15 mouse cellular contexts compared by ENCODE assay signal in the genomic region with DNA sequence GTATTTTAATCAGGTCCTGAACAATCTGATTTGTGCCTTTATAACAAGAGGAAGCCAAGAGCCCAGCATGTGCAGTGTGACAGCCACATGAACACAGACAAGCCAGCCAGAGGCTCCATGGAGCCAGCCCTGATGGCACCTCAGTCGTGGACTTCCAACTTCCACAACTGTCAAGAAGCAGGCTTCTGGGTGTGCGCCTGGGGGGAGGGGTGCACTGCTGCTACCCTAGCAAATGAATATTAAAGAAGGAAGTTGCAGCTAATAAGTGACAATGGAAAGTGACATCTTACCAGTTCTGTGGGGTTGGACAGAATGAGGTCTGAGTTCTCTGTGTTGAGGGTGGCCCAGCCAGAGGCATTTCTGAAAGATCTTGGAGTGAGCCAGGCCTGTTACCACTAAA. TPM values are rescaled to one million over a fixed set of nuclear protein-coding genes. Genes with fewer than 3 reads are reported as not detected.
DNase-seq lines count a peak whose midpoint lies in the region; ATAC-seq and TF ChIP-seq lines count a peak whose summit lies in the region.
"Had no signal": no experiment of that assay in that cellular context is flagged by ENCODE, and none has a peak within 500 bp of the region (broad histone marks: within the 10 kb centered on the region; RNA-seq: fewer than 3 reads in every experiment).

No protein-coding gene starts in this region.

- H3K9me3 ChIP-seq in limb, embryonic 15.5 days = no peaks in the 10 kb centered on the region
- no peaks in the 10 kb centered on the region for H3K9me3 ChIP-seq in limb, embryonic 10.5 days (replicated peaks)

- ATAC-seq in limb, embryonic 15.5 days (ENCODE audit: insufficient number of reproducible peaks, low FRiP score, low TSS enrichment, low read depth) = no peak
- ATAC-seq in megakaryocyte, adult 5-6 weeks (ENCODE audit: poor library complexity, severe bottlenecking) = peak; percentile 67
- ATAC-seq: forebrain, embryonic 13.5 days; hindbrain, postnatal 0 days; Patski had no signal

- no peak overlapping the region for H3K4me3 ChIP-seq in gastrocnemius, adult 2 months
- H3K4me3 ChIP-seq in limb, embryonic 15.5 days = no peak overlapping the region
- H3K4me3 ChIP-seq in limb, embryonic 10.5 days = no peak overlapping the region
- H3K4me3 ChIP-seq: forebrain, embryonic 13.5 days had no signal

- H3K4me1 ChIP-seq in limb, embryonic 15.5 days = peaks cover 37% of the 10 kb centered on the region
- peaks cover 11% of the 10 kb centered on the region for H3K4me1 ChIP-seq in limb, embryonic 10.5 days

- H3K27ac ChIP-seq in gastrocnemius, adult 2 months = peak overlapping the region; percentile 31; the same call in 1 of the 2 replicates
- peak overlapping the region; percentile 47 for H3K27ac ChIP-seq in limb, embryonic 15.5 days
- H3K27ac ChIP-seq in limb, embryonic 10.5 days = no peak overlapping the region
- H3K27ac ChIP-seq: forebrain, embryonic 13.5 days; hindbrain, postnatal 0 days had no signal

- H3K4me2 ChIP-seq in limb, embryonic 15.5 days = no peak overlapping the region
- H3K4me2 ChIP-seq: forebrain, embryonic 13.5 days; liver, embryonic 11.5 days had no signal

- WGBS in limb, embryonic 15.5 days = 65% methylated on average over 2 of the region's 2 CpGs
- WGBS in limb, embryonic 10.5 days = 82% methylated on average over 2 of the region's 2 CpGs

- no peaks in the 10 kb centered on the region for H3K27me3 ChIP-seq in limb, embryonic 15.5 days
- H3K27me3 ChIP-seq in limb, embryonic 10.5 days (ENCODE audit: low read depth, poor library complexity, severe bottlenecking) = no peaks in the 10 kb centered on the region
- H3K27me3 ChIP-seq: forebrain, embryonic 13.5 days; Patski had no signal

- no peaks in the 10 kb centered on the region for H3K36me3 ChIP-seq in limb, embryonic 15.5 days
- H3K36me3 ChIP-seq in limb, embryonic 10.5 days = no peaks in the 10 kb centered on the region

- no peak overlapping the region for H3K9ac ChIP-seq in limb, embryonic 15.5 days
- H3K9ac ChIP-seq: forebrain, embryonic 13.5 days had no signal

- no peak for TF ChIP-seq CTCF in gastrocnemius, adult 2 months (IDR thresholded peaks at IDR 0.05)

- intact Hi-C loops in gastrocnemius, adult 2 months (cut with DNase I) = no loop called here

- no peak for DNase-seq in gastrocnemius, adult 2 months
- DNase-seq in gastrocnemius, adult 18-20 months (ENCODE audit: low spot score) = no peak
- no peak for DNase-seq in limb, embryonic 10.5 days (ENCODE audit: low spot score)
- peak; percentile 56 for DNase-seq in MEL-GATA-1-ER (ENCODE audit: extremely low read depth, low read depth)
- no peak for DNase-seq in layer of hippocampus, adult 9-11 months
- DNase-seq in right cerebral cortex, postnatal 14 days = no peak
- DNase-seq: cerebellum, postnatal 36 days; kidney, adult 18-20 months; thymus, postnatal 14 days had no signal

RNA-seq across cellular contexts. Expression of a gene that starts 49.6 kb away (rescaled TPM):
- 10 to 100 TPM; 33.1 to 33.8 TPM for total RNA-seq in gastrocnemius, adult 2 months (2021)
- total RNA-seq in gastrocnemius, adult 18-20 months (2021) = 10 to 100 TPM; 34.0 to 37.1 TPM
- 32.1 and 40.9 TPM in 2 replicates for polyA plus RNA-seq in limb, embryonic 15.5 days (2015; fragmentation: Nextera tagmentation; extraction: Ambion mirVana)
- polyA plus RNA-seq in limb, embryonic 10.5 days (2016; fragmentation: Nextera tagmentation; extraction: Ambion mirVana) = 45.5 and 57.1 TPM in 2 replicates
- 8.8 and 13.9 TPM in 2 replicates for total RNA-seq in megakaryocyte, adult 5-6 weeks (2015)
- total RNA-seq in megakaryocyte, adult 5-6 weeks (2017) = 14.9 and 24.4 TPM in 2 replicates

RNA-seq across cellular contexts. Expression of a gene that starts 58.8 kb away (rescaled TPM):
- total RNA-seq in gastrocnemius, adult 2 months (2021) = under 1 TPM; 0.10 to 0.56 TPM
- total RNA-seq in gastrocnemius, adult 18-20 months (2021) = under 1 TPM; 0.26 to 0.59 TPM
- 1.2 and 2.1 TPM in 2 replicates for polyA plus RNA-seq in limb, embryonic 15.5 days (2015; fragmentation: Nextera tagmentation; extraction: Ambion mirVana)
- 0.16 and 0.43 TPM in 2 replicates for polyA plus RNA-seq in limb, embryonic 10.5 days (2016; fragmentation: Nextera tagmentation; extraction: Ambion mirVana)
- not detected in 2 replicates for total RNA-seq in megakaryocyte, adult 5-6 weeks (2015)
- not detected in 2 replicates for total RNA-seq in megakaryocyte, adult 5-6 weeks (2017)
